ENCODE assay signal across 11 mouse cellular contexts in genomic region chr1:135466935-135467334, GRCm38 (mm10). TPM values are rescaled to one million over a fixed set of nuclear protein-coding genes. Genes with fewer than 3 reads are reported as not detected.
DNase-seq lines count a peak whose midpoint lies in the region; ATAC-seq and TF ChIP-seq lines count a peak whose summit lies in the region.
"Had no signal": no experiment of that assay in that cellular context is flagged by ENCODE, and none has a peak within 500 bp of the region (broad histone marks: within the 10 kb centered on the region; RNA-seq: fewer than 3 reads in every experiment).

No protein-coding gene starts in this region.

- H3K27ac ChIP-seq in heart, embryonic 11.5 days (ENCODE audit: low read depth, low read length), result no peak overlapping the region
- no peak overlapping the region for H3K27ac ChIP-seq in ES-Bruce4 (ENCODE audit: insufficient read depth, low read length)
- H3K27ac ChIP-seq in liver, embryonic 13.5 days, result no peak overlapping the region

- H3K4me3 ChIP-seq in heart, embryonic 11.5 days (ENCODE audit: low read depth, low read length), result no peak overlapping the region
- no peak overlapping the region for H3K4me3 ChIP-seq in ES-Bruce4 (ENCODE audit: low read depth, low read length)
- H3K4me3 ChIP-seq in liver, embryonic 13.5 days (replicated peaks), result no peak overlapping the region

- H3K4me2 ChIP-seq in heart, embryonic 11.5 days, result no peak overlapping the region
- no peak overlapping the region for H3K4me2 ChIP-seq in liver, embryonic 13.5 days

- H3K36me3 ChIP-seq in heart, embryonic 11.5 days (ENCODE audit: control insufficient read depth, insufficient read depth, low read length), result peaks cover 42% of the 10 kb centered on the region
- peaks cover 9% of the 10 kb centered on the region for H3K36me3 ChIP-seq in ES-Bruce4 (ENCODE audit: control insufficient read depth, insufficient read depth, low read length, poor library complexity, severe bottlenecking)
- peaks cover 5% of the 10 kb centered on the region; the same call in 1 of the 2 replicates for H3K36me3 ChIP-seq in liver, embryonic 13.5 days

- H3K9ac ChIP-seq in heart, embryonic 11.5 days (ENCODE audit: low read depth, low read length), result no peak overlapping the region
- no peak overlapping the region for H3K9ac ChIP-seq in ES-Bruce4 (ENCODE audit: low read depth, poor library complexity, severe bottlenecking)
- no peak overlapping the region for H3K9ac ChIP-seq in liver, embryonic 13.5 days

- H3K4me1 ChIP-seq in heart, embryonic 11.5 days (ENCODE audit: control insufficient read depth, insufficient read depth, low read length), result no peaks in the 10 kb centered on the region
- peaks cover 11% of the 10 kb centered on the region for H3K4me1 ChIP-seq in ES-Bruce4 (ENCODE audit: control insufficient read depth, insufficient read depth, low read length)
- peaks cover 7% of the 10 kb centered on the region for H3K4me1 ChIP-seq in liver, embryonic 13.5 days (replicated peaks)

- no peak for TF ChIP-seq POLR2A in ES-Bruce4 (IDR thresholded peaks at IDR 0.05; ENCODE audit: insufficient read depth, low read length)

- H3K9me3 ChIP-seq in heart, embryonic 11.5 days (replicated peaks; ENCODE audit: control insufficient read depth, low read length), result no peaks in the 10 kb centered on the region
- no peaks in the 10 kb centered on the region for H3K9me3 ChIP-seq in ES-Bruce4 (replicated peaks; ENCODE audit: control insufficient read depth, insufficient read depth, low read length, poor library complexity, severe bottlenecking)
- H3K9me3 ChIP-seq in liver, embryonic 13.5 days (replicated peaks), result no peaks in the 10 kb centered on the region

- DNase-seq in heart, adult 11 months, result peak; percentile 97
- DNase-seq in c-Kit-positive CD71-negative TER-119-negative erythroid progenitor cells, embryonic 14.5 days (ENCODE audit: low read depth), result peak; percentile 20
- DNase-seq in liver, embryonic 13.5 days, result peak; percentile 52
- DNase-seq in kidney, postnatal 36 days, result no peak
- DNase-seq in cerebellum, postnatal 4 days (ENCODE audit: low spot score in 2 of 2), result no peak
- no peak for DNase-seq in cerebellum, adult 18-20 months
- DNase-seq: kidney, adult 8-10 months; layer of hippocampus, postnatal 36 days had no signal

- 47% methylated on average over 3 of the region's 3 CpGs for WGBS in heart, embryonic 11.5 days (ENCODE audit: insufficient replicate concordance)
- 13% methylated on average over 3 of the region's 3 CpGs for WGBS in liver, embryonic 13.5 days (ENCODE audit: insufficient replicate concordance)

- no peak for TF ChIP-seq CTCF in ES-Bruce4 (IDR thresholded peaks at IDR 0.05; ENCODE audit: low read depth, low read length)

- no peaks in the 10 kb centered on the region for H3K27me3 ChIP-seq in heart, embryonic 11.5 days (ENCODE audit: control insufficient read depth, insufficient read depth, low read length)
- no peaks in the 10 kb centered on the region for H3K27me3 ChIP-seq in ES-Bruce4 (ENCODE audit: control insufficient read depth, insufficient read depth, low read length, poor library complexity, severe bottlenecking)
- H3K27me3 ChIP-seq in liver, embryonic 13.5 days, result no peaks in the 10 kb centered on the region

- no peak for ATAC-seq in heart, embryonic 11.5 days (replicated peaks; ENCODE audit: insufficient number of reproducible peaks, low FRiP score, low TSS enrichment)
- ATAC-seq in liver, embryonic 13.5 days (ENCODE audit: low read depth), result no peak
- ATAC-seq: forebrain, embryonic 16.5 days had no signal

- 0 out of 2 replicates have a peak, but pooled peaks have one; percentile 60 for TF ChIP-seq EP300 in ES-Bruce4 (IDR thresholded peaks at IDR 0.05; ENCODE audit: insufficient read depth, low read depth, low read length)

RNA-seq across cellular contexts. Expression of gene Ipo9, which starts 36.6 kb away (rescaled TPM):
- polyA plus RNA-seq in heart, embryonic 11.5 days (2014; fragmentation: Nextera tagmentation; extraction: Ambion mirVana), result 111 and 132 TPM in 2 replicates
- 123 and 137 TPM in 2 replicates for polyA plus RNA-seq in ES-Bruce4 (2011; ENCODE audit: insufficient read depth, insufficient read length, low read depth, missing spikeins)
- 30.9 and 36.6 TPM in 2 replicates for polyA plus RNA-seq in liver, embryonic 13.5 days (2015; fragmentation: Nextera tagmentation; extraction: Ambion mirVana)

Comparison
In these comparisons a context has a peak if more than half of its experiments do, and no peak if none do; other contexts are left out.
1. DNase-seq: peak in heart, adult 11 months (single experiment), c-Kit-positive CD71-negative TER-119-negative erythroid progenitor cells, embryonic 14.5 days (single experiment) and liver, embryonic 13.5 days (single experiment); none in kidney, postnatal 36 days (0 of 2), cerebellum, postnatal 4 days (0 of 2) and cerebellum, adult 18-20 months (0 of 2).